Mouse (Mus musculus): ENCODE measurements around the gene Comtd1. TPM values are rescaled to one million over a fixed set of nuclear protein-coding genes. Genes with fewer than 3 reads are reported as not detected.

Comtd1 gene
- polyA plus RNA-seq, 1 experiment from 2014 or later, result 16.4 TPM

GRCm38 (mm10) chr14:21850419-21851127 is 1.8 kb upstream of the Comtd1 start:
- Histone ChIP-seq H3K4me1 (peaks cover 44% of the 10 kb centered on the region), H3K27ac (replicated peaks) (no peak overlapping the region; the same call in 1 of the 2 replicates), H3K36me3 (peaks cover 16% of the 10 kb centered on the region), H3K27me3 (ENCODE audit: low read depth, poor library complexity, severe bottlenecking) (0 out of 2 replicates have a peak, but pooled peaks cover 5% of the 10 kb centered on the region), H3K9me3 (replicated peaks) (no peaks in the 10 kb centered on the region), H3K4me3 (no peak overlapping the region)
- no peak for DNase-seq (ENCODE audit: low spot score)
- 86% methylated on average over 24 of the region's 24 CpGs for WGBS

GRCm38 (mm10) chr14:21849524-21850418 is 994 bp upstream of the Comtd1 start:
- no peaks in the 10 kb centered on the region for H3K9me3 ChIP-seq (replicated peaks)
- H3K27ac ChIP-seq (replicated peaks), result no peak overlapping the region
- H3K36me3 ChIP-seq, result peaks cover 24% of the 10 kb centered on the region
- WGBS, result 87% methylated on average over 13 of the region's 13 CpGs
- DNase-seq (ENCODE audit: low spot score), result no peak
- H3K4me3 ChIP-seq, result no peak overlapping the region
- H3K4me1 ChIP-seq, result peaks cover 40% of the 10 kb centered on the region
- H3K27me3 ChIP-seq (ENCODE audit: low read depth, poor library complexity, severe bottlenecking), result no peaks in the 10 kb centered on the region

GRCm38 (mm10) chr14:21847381-21848165 is 1.2 kb downstream of the Comtd1 start:
- no peaks in the 10 kb centered on the region for H3K27me3 ChIP-seq (ENCODE audit: low read depth, poor library complexity, severe bottlenecking)
- under 1% methylated on average over 50 of the region's 50 CpGs for WGBS
- H3K36me3 ChIP-seq, result peaks cover 46% of the 10 kb centered on the region
- H3K9me3 ChIP-seq (replicated peaks), result no peaks in the 10 kb centered on the region
- H3K27ac ChIP-seq (replicated peaks), result peak overlapping the region; percentile 89
- peak; percentile 79 for DNase-seq (ENCODE audit: low spot score)
- peak overlapping the region; percentile 77 for H3K4me3 ChIP-seq
- peaks cover 26% of the 10 kb centered on the region for H3K4me1 ChIP-seq

GRCm38 (mm10) chr14:21846827-21847380 is 1.9 kb downstream of the Comtd1 start:
- peak overlapping the region; percentile 89 for H3K27ac ChIP-seq (replicated peaks)
- WGBS, result 17% methylated on average over 10 of the region's 10 CpGs
- no peaks in the 10 kb centered on the region for H3K9me3 ChIP-seq (replicated peaks)
- peaks cover 53% of the 10 kb centered on the region for H3K36me3 ChIP-seq
- H3K4me3 ChIP-seq, result peak overlapping the region; percentile 77
- peaks cover 26% of the 10 kb centered on the region for H3K4me1 ChIP-seq
- no peaks in the 10 kb centered on the region for H3K27me3 ChIP-seq (ENCODE audit: low read depth, poor library complexity, severe bottlenecking)
- DNase-seq (ENCODE audit: low spot score), result no peak

GRCm38 (mm10) chr14:21843263-21843662 is 5.5 kb downstream of the Comtd1 start:
- peaks cover 90% of the 10 kb centered on the region for H3K36me3 ChIP-seq
- H3K9me3 ChIP-seq (replicated peaks), result no peaks in the 10 kb centered on the region
- peaks cover 19% of the 10 kb centered on the region for H3K4me1 ChIP-seq
- DNase-seq (ENCODE audit: low spot score), result no peak
- H3K27me3 ChIP-seq (ENCODE audit: low read depth, poor library complexity, severe bottlenecking), result no peaks in the 10 kb centered on the region
- H3K4me3 ChIP-seq, result no peak overlapping the region
- no peak overlapping the region for H3K27ac ChIP-seq (replicated peaks)
- 86% methylated on average over 6 of the region's 6 CpGs for WGBS

- H3K4me3 ChIP-seq, result no peak overlapping the region
- DNase-seq (ENCODE audit: low spot score), result no peak
- H3K4me1 ChIP-seq, result peaks cover 7% of the 10 kb centered on the region
- whole genome bisulfite sequencing, result 96% methylated on average over 5 of the region's 5 CpGs
- peaks cover 100% of the 10 kb centered on the region for H3K36me3 ChIP-seq
- H3K9me3 ChIP-seq (replicated peaks), result no peaks in the 10 kb centered on the region
- H3K27ac ChIP-seq (replicated peaks), result no peak overlapping the region
- no peaks in the 10 kb centered on the region for H3K27me3 ChIP-seq (ENCODE audit: low read depth, poor library complexity, severe bottlenecking)
Measured at GRCm38 (mm10) chr14:21841819-21842592, 6.8 kb downstream of the Comtd1 start.

GRCm38 (mm10) chr14:21838336-21839017 is 10.3 kb downstream of the Comtd1 start:
- peaks cover 98% of the 10 kb centered on the region for H3K36me3 ChIP-seq
- WGBS, result 94% methylated on average over 8 of the region's 8 CpGs

GRCm38 (mm10) chr14:21831830-21832403 is 16.9 kb downstream of the Comtd1 start:
- no peaks in the 10 kb centered on the region for H3K27me3 ChIP-seq (ENCODE audit: low read depth, poor library complexity, severe bottlenecking)
- WGBS, result under 1% methylated on average over 28 of the region's 28 CpGs
- H3K4me1 ChIP-seq, result peaks cover 28% of the 10 kb centered on the region
- H3K27ac ChIP-seq (replicated peaks), result peak overlapping the region; percentile 100
- DNase-seq (ENCODE audit: low spot score), result no peak
- peaks cover 38% of the 10 kb centered on the region for H3K36me3 ChIP-seq
- H3K4me3 ChIP-seq, result peak overlapping the region; percentile 96
- no peaks in the 10 kb centered on the region for H3K9me3 ChIP-seq (replicated peaks)

More at GRCm38 (mm10) chr14:21838336-21839017, 10.3 kb downstream of the Comtd1 start:
- Histone ChIP-seq H3K9me3 (replicated peaks) (no peaks in the 10 kb centered on the region), H3K4me3 (no peak overlapping the region), H3K27me3 (ENCODE audit: low read depth, poor library complexity, severe bottlenecking) (no peaks in the 10 kb centered on the region), H3K4me1 (peaks cover 6% of the 10 kb centered on the region), H3K27ac (replicated peaks) (no peak overlapping the region)
- DNase-seq (ENCODE audit: low spot score), result no peak

GRCm38 (mm10) chr14:21830876-21831767 is 17.7 kb downstream of the Comtd1 start:
- Histone ChIP-seq H3K36me3 (peaks cover 31% of the 10 kb centered on the region), H3K27ac (replicated peaks) (peak overlapping the region; percentile 100), H3K4me1 (peaks cover 28% of the 10 kb centered on the region), H3K9me3 (replicated peaks) (no peaks in the 10 kb centered on the region), H3K4me3 (peak overlapping the region; percentile 96), H3K27me3 (ENCODE audit: low read depth, poor library complexity, severe bottlenecking) (no peaks in the 10 kb centered on the region)
- DNase-seq (ENCODE audit: low spot score), result peak; percentile 97
- under 1% methylated on average over 73 of the region's 73 CpGs for WGBS

GRCm38 (mm10) chr14:21825786-21826491 is 22.8 kb downstream of the Comtd1 start:
- H3K27ac ChIP-seq (replicated peaks), result no peak overlapping the region
- no peaks in the 10 kb centered on the region for H3K9me3 ChIP-seq (replicated peaks)
- no peaks in the 10 kb centered on the region for H3K27me3 ChIP-seq (ENCODE audit: low read depth, poor library complexity, severe bottlenecking)
- H3K4me1 ChIP-seq, result peaks cover 12% of the 10 kb centered on the region
- DNase-seq (ENCODE audit: low spot score), result no peak
- WGBS, result 86% methylated on average over 9 of the region's 9 CpGs
- H3K4me3 ChIP-seq, result no peak overlapping the region
- H3K36me3 ChIP-seq, result no peaks in the 10 kb centered on the region
